Mouse (Mus musculus) ES-E14 (cell line): ENCODE measurements at regions not wholly inside any gene's neighbourhood (a gene's known extent, or its start where the extent isn't known, plus 50 kb on each side); places are given as distances from the start of the nearest gene placed in this dataset.

Source experiments
- CHD2 ChIP-seq: IDR thresholded peaks from 2 replicates; pipeline ENCODE4 v1.6.1; 2014; ENCODE audit warnings: mild to moderate bottlenecking, low read depth, low read length, inconsistent platforms
- HCFC1 ChIP-seq: IDR thresholded peaks from 2 replicates; pipeline ENCODE4 v1.6.1; 2012; ENCODE audit warnings: low read length, inconsistent platforms, borderline replicate concordance; ENCODE audit not compliant: insufficient read depth
- MAFK ChIP-seq: IDR thresholded peaks from 2 replicates; pipeline ENCODE4 v1.6.1; 2014; ENCODE audit warnings: mild to moderate bottlenecking, low read depth, low read length, inconsistent platforms; ENCODE audit not compliant: insufficient read depth
- ZC3H11A ChIP-seq: IDR thresholded peaks from 2 replicates; pipeline ENCODE4 v1.6.1; 2012; ENCODE audit warnings: low read depth, mild to moderate bottlenecking, inconsistent platforms, low read length, borderline replicate concordance
- ZNF384 ChIP-seq: IDR thresholded peaks from 2 replicates; pipeline ENCODE4 v1.6.1; 2012; ENCODE audit warnings: low read depth, low read length, inconsistent platforms

DNA sequence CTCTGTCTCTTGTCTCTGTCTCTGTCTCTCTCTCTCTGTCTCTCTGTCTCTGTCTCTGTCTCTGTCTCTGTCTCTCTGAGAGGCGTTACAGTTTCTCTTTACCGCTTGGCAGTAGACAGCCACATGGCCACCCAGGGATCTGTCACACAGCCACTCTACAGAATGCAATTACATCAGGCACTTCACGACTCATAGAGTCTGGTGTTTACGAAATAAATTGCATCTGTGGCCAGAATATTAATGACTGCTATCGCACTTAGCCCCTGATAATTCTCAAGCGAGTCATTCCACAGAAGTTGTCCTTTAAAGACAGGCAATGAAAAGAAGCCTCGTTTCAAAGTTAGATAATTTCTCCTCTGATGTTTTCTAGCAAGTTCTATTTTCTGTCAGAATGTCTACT lies 170.9 kb upstream of the Phyhipl start:
- no peak for TF ChIP-seq CHD2
- TF ChIP-seq ZC3H11A, result no peak
- TF ChIP-seq ZNF384, result no peak
- TF ChIP-seq MAFK, result no peak
- no peak for TF ChIP-seq HCFC1
